Mouse (Mus musculus) urinary bladder, postnatal 10 days (tissue): ENCODE measurements around the gene Tfr2.

Source experiments
- DNase-seq: peaks from one replicate; pipeline ENCODE4 v3.0.0; 2022; ENCODE audit warnings: low spot score

Gene Tfr2

DNA sequence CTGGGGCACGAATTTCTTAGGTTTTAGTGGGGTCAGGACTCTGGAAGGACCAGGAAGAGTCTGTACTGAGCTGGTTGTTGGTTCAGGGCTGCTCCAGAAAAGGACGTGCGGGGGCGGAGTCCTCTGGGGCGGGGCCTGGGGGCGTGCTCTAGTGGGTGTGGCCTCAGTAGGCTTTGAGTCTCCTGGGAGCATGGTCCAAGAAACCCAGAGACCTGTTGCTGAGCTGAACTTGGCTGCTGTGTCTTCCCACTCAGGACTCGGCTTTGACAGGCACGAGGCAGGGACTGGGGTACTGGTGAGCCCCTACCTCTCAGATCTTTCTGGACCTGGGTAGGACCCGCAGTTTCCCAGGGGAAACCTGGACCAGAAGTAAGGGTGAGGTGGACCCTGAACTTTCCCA is at the start of gene Tfr2:
Gene Tfr2, plus strand, starts transcription at position 176 of the 400 bp plus-strand sequence.
- DNase-seq, result no peak

GRCm38 (mm10) chr5:137521861-137522260 is 47.8 kb upstream of the Tfr2 start:
- no peak for DNase-seq

DNA sequence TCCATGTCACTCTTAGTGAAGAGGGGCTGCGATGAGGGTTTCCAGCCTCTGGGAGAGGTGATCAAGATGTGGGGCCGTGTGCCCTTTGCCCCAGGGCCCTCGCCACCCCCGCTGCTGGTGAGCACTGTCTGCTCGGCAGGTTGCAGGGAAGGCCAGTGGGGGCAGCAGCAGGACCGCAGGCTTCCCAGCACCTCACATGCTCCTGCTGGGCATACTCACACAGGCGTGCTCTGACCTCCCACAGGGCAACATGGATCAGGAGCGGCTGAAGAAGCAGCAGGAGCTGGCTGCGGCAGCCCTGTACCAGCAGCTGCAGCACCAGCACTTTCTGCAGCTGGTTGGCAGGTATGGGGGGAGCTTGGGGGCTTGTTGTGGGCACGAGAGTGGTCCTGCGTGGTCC is 46.9 kb upstream of the Tfr2 start:
- no peak for DNase-seq

- DNase-seq, result no peak
Measured at GRCm38 (mm10) chr5:137523396-137524250, 46.0 kb upstream of the Tfr2 start.

- no peak for DNase-seq
Measured at GRCm38 (mm10) chr5:137524251-137524515, 45.5 kb upstream of the Tfr2 start.

- no peak for DNase-seq
Measured at GRCm38 (mm10) chr5:137524671-137525070, 45.0 kb upstream of the Tfr2 start.

DNA sequence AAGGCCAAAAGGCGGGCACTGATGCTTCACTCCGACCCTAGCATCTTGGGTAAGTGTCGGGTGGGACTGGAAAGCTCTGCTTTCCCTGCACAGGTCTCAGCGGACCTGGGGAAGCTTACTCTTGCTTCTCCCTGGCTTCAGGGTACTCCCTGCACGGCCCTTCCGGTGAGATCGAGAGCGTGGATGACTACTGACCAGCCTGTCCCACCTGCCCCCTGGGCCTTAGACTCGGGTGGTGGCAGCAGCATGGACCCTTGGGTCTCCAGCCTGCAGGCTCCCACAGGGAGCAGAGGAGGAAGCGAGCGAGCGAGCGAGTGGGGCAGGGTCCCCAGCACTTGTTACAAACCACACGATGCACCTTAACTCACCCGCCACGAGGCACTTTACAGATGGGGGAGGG is 44.1 kb upstream of the Tfr2 start:
- DNase-seq, result no peak

DNA sequence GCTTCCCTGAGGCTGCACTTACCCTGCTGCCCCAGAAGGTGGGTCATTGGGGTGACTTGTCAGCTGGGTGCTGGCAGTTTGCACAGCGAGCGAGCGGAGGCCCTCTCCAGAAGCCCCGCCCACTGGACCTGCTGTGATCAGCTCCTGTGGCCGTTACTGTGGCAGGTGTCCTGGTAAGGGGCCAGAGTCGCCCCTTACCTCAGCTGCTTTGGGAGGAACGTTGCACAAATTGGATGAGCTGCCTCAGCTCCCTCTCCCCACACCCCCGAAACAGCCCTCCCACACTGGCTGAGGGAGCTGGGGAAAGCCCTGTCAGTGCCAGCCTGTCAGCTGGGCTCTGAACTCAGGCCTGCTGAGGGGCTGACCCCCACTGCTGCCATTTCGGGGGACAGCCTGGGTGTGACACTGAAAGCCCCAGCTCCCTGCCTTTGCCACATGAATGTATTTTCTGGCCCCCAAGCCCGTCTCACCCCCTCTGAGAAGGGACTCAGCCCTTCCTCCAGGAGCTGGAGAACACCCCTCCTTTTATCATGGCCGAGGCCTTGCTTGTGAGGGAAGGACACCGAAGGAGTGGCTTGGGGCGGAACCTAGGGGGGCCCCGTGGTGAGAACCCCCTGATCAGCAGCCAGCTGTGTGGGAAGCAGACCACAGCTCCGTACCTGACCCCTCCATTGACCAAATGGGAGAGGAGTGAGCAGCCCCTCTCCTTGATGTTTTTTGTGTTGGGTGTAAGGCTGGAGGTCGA is 43.3 kb upstream of the Tfr2 start:
- no peak for DNase-seq

- DNase-seq, result no peak
Measured at GRCm38 (mm10) chr5:137527413-137527812, 42.2 kb upstream of the Tfr2 start.

DNA sequence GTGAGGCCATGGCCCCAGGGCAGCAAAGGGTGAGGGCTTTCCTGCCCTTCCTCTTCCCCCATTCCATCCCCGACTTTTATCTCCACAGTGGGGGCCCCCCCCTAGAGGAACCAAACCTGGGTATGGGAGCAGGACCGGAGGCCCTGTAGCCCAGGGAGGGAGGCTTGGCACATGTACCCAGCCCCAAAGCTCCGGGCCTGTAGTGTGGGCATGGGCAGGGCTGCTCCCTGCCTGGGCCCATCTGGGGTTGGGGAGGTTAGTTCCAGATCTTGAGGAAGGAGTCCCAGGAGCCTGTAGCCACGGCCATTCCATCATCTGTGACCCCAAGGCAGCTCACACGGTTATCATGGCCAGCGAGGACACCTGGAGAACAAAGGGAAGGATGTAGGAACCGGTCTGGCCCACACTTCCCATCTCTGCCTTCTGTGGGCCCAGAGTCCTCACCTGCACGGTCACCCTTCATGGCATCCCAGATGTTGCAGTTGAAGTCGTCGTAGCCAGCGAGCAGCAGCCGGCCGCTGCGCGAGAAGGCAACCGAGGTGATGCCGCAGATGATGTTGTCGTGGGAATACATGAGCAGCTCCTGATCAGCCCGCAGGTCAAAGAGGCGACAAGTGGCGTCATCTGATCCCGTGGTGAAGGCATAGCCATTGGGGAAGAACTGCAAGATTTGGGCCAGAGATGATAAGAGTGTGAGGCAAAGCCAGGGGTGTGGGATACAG is 41.2 kb upstream of the Tfr2 start:
- no peak for DNase-seq

DNA sequence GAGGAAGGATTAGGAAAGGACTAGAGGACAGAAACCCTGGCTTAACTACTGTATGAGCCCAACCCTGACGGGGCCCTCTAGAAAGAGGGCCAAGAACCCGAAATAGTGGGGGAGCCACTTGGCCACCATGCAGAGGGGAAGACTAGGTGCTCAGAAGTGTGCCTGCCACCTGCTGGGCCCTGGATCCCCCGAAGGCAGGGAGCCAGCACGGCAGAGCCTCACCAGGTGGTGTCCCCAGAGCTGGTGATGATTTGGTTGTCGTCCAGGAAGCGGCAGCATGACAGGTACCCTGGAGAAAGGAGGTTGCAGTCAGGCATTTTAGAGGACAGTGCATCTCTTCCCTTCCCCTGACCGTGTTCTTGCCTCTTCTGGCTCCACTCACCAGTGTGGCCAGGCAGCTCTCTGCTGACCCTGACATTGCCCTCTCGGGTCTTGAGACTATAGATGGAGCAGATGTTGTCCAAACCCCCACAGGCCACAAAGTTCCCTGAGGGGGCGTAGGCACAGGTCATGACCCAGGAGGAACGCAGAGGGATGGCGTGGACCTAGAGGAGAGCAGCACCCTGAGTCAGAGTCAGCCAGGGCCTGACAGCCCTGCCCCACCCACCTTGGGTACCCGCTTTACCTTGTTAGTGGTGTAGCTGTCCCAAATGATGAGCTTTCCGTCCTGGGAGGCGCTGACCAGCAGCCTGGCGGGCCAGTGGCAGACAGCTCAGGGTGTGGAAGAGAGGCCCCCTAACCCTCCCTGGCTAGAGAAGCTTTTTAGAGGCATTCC is 40.2 kb upstream of the Tfr2 start:
- DNase-seq, result no peak

DNA sequence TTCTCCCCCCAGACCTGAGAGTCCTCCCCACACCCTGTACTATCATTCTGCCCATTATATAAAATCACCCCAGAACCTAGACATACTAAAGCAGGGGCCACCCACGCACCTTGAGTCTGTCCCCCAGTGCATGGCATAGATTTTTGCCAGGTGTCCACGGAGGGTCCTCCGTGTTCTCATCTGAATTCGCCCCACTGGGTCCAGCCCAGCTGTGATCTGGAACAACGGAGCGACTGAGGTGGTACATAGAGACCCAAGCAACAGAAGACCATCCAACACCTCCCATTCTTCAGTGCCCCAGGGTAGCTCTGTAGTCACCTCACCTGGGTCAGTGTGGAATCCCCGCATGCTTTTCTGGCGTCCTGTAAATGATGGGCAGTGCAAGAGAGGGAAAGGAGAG is 39.6 kb upstream of the Tfr2 start:
- no peak for DNase-seq

- DNase-seq, result no peak
Measured at GRCm38 (mm10) chr5:137530588-137531413, 38.8 kb upstream of the Tfr2 start.

GRCm38 (mm10) chr5:137531414-137532130 is 38.1 kb upstream of the Tfr2 start:
- DNase-seq, result no peak

GRCm38 (mm10) chr5:137532131-137532807 is 37.4 kb upstream of the Tfr2 start:
- no peak for DNase-seq

DNA sequence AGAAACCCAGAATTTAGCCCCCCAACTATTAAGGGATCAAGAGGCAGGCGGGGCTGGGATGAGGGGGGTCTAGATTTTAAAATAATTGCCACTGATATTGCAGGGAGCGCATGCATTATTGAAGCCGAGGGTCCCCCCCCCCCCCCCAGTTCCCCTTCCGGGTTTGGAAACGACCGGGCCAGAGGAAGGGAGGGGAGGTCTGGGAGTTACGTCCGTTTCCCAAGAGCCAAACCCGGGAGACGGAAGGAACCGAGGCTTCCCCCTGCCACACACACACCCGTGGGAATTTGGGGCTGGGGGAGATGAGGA is 36.9 kb upstream of the Tfr2 start:
- DNase-seq, result no peak

- peak; percentile 90 for DNase-seq
Measured at GRCm38 (mm10) chr5:137533117-137533827, 36.4 kb upstream of the Tfr2 start, which contains the start of the genes Epo and Gnb2. TSS of gene Epo (minus strand) at chr5:137533242. TSS of gene Gnb2 (minus strand) at chr5:137533510.

- DNase-seq, result no peak
Measured at GRCm38 (mm10) chr5:137534762-137535161, 34.9 kb upstream of the Tfr2 start.

GRCm38 (mm10) chr5:137535318-137535717 is 34.3 kb upstream of the Tfr2 start:
- no peak for DNase-seq
